Mouse (Mus musculus): Measurements from ENCODE around the gene Mab21l2. TPM values are rescaled to one million over a fixed set of nuclear protein-coding genes. Genes with fewer than 3 reads are reported as not detected.

Gene Mab21l2
- polyA plus RNA-seq (2012; rRNA removed): 13.5 and 22.9 TPM in 2 replicates

GRCm38 (mm10) chr3:86548091-86549015 lies at the start of gene Mab21l2:
Gene Mab21l2, minus strand, starts transcription at chr3:86548629.

Measured in central nervous system, embryonic 18 days (tissue).